Mouse (Mus musculus) ovary, postnatal 36 days (tissue): ENCODE measurements at regions not wholly inside any gene's neighbourhood (a gene's known extent, or its start where the extent isn't known, plus 50 kb on each side); places are given as distances from the start of the nearest gene placed in this dataset.

Experiments used
- DNase-seq: peaks from one replicate; pipeline ENCODE4 v3.0.0; 2022; ENCODE audit warnings: low spot score, mixed read lengths

DNA sequence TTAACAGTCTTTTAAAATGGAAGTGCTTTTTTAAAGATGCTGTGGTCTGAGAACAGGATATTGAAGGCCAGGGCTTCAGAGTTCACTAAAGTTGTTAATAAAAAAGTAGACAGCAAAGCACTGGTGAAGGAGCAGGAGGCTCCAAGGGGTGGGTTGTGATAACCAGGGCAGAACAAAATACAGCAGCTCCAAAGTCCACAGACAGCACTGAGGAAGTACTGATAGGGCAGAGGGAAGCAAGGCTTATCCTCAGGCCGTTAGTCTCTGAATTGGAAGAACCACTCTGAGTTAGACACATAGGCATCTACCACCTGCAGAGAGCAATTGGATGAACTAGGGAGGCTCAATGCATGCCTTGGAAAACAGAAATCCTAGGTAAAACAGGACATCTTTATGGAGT lies 62.1 kb downstream of the P2ry1 start:
- DNase-seq: no peak

GRCm38 (mm10) chr3:61067067-61067466 lies 64.5 kb downstream of the P2ry1 start:
- no peak for DNase-seq

- DNase-seq: no peak
These were observed 65.6 kb downstream of the P2ry1 start for GRCm38 (mm10) chr3:61068229-61068628.

DNA sequence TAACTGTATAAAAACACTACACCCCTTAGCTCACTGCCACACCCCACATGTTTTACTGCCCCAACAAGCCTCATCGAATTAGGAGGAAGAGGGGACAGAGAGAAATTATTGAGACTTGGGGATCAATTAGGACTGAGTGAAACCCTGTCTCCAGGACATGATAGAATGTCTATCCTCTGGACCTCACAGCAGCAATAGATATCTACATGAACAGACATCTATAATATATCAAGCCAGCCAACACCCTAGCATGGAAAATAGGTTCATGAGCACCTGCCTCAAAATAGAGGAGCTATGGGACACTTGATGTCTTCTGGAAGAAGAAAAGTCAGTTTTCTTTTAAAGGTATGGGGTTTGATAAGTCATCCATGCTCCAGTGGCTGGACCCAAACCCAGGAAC lies 68.4 kb downstream of the P2ry1 start:
- no peak for DNase-seq

DNA sequence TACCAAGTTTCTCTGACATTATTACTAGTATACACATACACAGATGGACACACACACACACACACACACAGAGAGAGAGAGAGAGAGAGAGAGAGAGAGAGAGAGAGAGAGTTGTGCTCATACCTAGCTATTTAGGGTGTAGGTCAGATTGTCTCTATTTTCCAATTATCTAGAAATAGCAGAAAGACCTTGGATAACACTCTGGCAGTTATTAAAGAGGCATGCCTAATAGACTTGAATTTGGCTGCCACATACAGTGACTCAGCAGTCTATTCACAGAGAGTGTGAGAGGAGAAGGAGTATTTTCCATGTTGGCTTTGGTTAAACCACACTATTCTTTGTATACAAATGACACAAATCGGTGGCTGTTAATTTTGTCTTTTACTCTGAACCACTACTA lies 69.7 kb downstream of the P2ry1 start:
- no peak for DNase-seq

DNA sequence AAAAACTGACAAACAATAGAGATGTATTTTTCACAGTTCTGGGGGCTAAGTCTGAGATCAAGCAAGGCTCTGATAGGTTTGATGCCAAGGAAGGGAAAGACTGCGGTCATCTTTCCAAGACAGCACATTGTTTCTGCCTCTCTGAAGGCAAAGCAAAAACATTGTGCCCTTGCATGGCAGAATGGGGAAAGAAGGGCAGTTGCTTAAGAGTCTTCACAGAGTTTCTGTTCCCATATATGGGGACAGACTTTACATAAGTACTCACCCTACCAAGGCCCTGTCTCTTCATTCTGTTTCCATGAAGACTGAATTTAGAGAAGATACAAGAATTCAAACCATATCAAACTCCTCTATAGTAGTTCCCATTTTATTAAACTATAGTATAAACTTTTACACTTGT lies 70.5 kb downstream of the P2ry1 start:
- DNase-seq: no peak

DNA sequence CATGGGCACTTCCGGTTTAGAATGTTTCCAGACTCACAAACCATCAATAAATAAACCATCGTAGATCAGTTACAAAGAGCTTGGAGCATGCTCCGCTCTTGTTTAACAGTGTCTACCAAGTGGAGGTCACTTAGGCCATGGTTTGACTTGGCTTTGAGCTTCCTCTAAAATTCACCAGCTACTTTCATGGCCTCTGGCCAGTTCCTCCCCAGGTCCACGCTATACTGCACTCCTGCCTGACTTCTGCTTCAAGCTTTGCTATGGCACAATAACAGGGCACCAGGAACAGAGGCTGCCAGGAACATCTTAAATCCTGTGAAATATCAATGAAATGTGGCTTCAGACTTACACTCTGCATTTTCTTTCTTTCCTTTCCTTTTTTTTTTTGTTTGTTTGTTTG lies 71.2 kb downstream of the P2ry1 start:
- DNase-seq: no peak

DNA sequence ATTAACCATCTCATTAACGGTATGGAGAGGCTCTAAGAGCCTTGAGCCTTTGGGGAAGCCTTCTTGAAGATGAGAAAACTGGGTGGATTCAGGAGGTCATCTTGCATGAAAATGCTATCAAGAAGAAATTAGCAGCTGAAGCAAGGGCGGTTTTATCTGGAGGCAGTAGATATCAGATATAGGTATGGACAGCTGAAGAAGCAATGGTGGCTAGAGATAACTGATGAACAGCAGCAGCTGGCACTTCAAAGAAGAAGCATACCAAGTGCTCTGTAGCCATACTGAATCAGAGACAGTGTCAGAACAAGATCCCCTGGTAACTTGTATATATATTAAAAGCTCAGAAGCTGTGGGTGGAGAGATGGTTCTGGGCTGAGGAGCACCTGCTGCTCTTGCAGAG lies 73.2 kb downstream of the P2ry1 start:
- no peak for DNase-seq

DNA sequence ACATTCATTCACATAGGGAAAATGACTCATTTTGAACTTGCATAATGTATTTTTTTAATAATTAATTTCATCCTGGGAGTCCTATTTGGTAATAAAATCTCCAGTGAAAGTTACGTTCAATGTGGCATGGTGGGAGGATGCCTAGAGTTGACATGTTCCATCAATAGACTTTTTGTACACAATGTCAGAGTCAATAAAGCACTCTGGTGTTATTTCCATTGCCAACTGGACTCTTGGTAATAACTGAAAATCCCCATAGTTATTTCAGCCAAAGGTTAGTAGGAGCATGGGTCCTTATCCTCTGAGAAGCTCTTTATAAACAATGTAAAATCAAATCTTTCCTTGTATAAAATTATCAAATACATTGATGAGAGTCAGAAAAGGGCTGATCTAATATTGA lies 87.3 kb downstream of the P2ry1 start:
- DNase-seq: no peak

GRCm38 (mm10) chr3:61092031-61092430 lies 89.4 kb downstream of the P2ry1 start:
- DNase-seq: no peak

GRCm38 (mm10) chr3:61116364-61116763 lies 113.8 kb downstream of the P2ry1 start:
- no peak for DNase-seq

GRCm38 (mm10) chr3:61133096-61133495 lies 130.5 kb downstream of the P2ry1 start:
- no peak for DNase-seq

- no peak for DNase-seq
These were observed 151.5 kb downstream of the P2ry1 start for GRCm38 (mm10) chr3:61154087-61154486.

DNA sequence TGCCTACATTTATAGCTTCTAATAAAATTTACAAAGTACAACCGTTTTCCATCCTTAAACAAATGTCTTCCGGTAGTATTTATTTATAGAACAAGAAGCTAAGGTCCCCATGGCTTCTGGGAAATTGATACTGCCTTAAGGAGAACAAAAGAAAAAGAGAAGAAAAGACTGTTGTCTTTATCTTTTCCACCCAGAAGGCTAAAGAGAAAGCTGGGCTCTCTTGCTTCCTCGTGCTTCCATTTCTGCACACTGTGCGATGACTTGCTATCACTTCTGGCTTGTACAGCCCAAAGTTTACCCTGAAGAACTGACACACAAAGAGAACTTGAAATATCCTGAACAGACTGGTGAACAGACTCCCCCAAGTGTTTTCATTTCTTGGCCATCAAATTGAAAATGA lies 157.2 kb downstream of the P2ry1 start:
- no peak for DNase-seq

DNA sequence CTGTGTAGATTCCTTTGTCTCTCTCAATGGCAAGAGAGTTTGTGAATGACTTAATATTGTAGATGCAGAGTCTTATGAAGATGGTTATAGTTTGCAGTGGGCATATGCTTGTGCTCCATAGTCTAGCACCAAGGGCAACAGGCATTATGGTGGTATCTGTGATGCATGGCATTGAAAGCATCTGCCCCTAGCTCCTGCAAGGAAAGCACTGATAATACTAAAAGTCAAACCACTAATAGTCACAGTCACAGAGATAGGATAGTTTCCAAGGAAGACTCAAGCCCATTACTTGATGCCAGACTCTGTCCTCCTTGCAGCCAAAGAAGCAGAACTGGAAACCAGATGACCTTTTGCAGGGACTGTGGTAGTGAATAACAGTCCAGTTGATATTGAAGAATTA lies 158.8 kb downstream of the P2ry1 start:
- DNase-seq: no peak

- peak; percentile 10 for DNase-seq
These were observed 175.6 kb upstream of the Rap2b start for GRCm38 (mm10) chr3:61185789-61186188.

DNA sequence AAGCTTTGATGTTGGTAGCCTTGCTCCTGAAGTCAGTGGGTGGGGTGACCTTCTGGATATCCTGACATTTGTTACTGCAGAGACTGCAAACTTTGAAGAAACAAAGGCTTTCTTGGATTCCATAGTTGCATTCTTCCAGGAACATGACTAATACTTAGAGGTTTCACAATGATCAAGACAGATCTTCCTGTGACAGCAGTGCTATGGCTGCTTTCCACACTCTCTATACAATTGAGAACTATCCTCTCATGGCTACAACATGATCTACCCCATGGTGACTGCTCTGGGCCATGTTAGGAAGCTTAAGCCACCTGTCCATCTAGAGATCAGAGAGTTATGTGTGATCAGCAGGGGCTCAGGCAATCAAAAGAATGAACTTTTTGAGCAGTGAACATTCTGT lies 172.8 kb upstream of the Rap2b start:
- no peak for DNase-seq

- DNase-seq: no peak
These were observed 144.9 kb upstream of the Rap2b start for GRCm38 (mm10) chr3:61216562-61216961.

DNA sequence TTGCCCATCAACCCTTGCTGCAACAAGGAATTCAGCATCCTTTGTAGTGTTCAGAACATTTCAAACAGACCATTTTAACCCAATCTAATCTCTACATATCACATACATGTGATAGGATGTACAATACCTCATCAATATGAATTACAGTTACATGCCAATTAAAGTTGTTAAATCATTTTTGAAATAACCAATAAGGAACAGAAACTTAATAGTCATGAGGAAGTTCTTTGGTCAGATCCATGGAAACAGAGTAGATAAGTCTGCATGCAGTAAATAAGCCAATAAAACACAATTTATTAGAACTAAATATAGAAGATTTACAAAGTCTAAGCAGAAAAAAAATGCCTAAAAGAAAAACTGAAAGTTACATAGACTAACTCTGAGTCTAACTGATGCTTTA lies 136.9 kb upstream of the Rap2b start:
- DNase-seq: no peak

DNA sequence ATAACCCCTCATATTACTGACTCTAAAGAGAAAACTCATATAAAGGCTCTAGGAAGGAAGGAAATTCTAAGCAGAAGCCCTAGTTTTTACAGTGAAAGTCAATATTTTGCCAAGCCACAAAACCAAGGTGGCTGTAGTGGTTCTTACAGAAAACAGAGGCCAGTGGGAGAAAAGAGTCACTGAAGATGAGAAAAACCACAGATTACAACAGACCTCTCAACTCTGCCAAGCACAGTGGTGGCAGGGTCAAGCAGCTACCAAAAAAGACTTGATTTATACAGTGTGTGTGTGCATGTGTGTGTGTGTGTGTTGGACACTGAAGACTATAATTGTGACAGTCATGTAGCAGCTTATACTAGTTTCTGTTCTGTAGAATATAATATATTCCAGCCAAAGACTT lies 136.4 kb upstream of the Rap2b start:
- no peak for DNase-seq

GRCm38 (mm10) chr3:61241380-61241779 lies 120.1 kb upstream of the Rap2b start:
- DNase-seq: no peak

DNA sequence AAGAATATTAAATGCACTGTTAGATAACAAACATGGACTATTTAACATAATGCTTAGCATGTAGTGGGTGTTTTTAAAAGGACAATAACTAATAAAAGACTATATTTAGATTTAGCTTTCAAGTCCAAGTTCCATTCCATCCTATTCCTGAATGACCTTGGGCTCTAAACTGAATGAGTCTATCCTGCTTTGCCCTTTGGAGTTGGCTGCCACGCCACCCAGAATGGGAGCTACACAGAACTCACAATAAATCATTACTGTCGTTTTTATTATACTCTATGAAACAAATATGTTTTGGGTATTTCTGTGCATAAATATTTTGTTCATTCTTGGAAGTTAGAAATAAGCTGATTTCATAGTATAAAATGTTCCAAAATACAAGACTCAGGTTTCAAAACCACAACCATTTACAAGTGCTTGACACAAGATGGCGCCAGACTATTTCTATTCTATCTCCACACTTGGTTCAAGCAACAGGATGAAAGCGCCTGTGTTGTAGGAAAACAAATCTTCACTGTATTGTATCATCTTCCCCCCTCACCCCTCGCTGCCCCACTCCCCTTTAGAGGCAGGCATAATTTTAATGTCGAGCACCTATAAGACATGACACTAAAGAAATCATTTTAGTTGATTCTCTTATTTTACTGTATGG lies 117.4 kb upstream of the Rap2b start:
- DNase-seq: no peak

GRCm38 (mm10) chr3:61246429-61246828 lies 115.0 kb upstream of the Rap2b start:
- no peak for DNase-seq

- DNase-seq: no peak
These were observed 114.1 kb upstream of the Rap2b start for GRCm38 (mm10) chr3:61247344-61247743.

DNA sequence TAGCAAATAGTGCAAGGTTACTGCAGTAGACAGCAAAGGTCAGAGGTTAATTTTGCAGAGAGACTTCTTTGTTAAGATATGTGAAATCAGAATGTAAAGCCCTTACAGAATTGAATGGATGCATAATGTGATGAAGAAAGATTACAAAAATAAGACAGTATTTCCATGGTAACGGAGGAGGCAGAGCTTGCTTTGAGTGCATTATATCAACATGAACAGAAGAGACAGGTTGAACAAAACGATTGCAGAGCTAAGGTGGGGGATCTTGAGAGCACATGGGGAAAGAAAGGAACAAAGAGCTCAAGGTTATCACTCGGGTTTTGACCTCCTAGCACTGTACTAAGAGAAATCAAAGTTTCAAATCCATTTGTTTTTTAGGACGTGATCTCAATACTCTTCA lies 106.2 kb upstream of the Rap2b start:
- no peak for DNase-seq
